In the genomic region with DNA sequence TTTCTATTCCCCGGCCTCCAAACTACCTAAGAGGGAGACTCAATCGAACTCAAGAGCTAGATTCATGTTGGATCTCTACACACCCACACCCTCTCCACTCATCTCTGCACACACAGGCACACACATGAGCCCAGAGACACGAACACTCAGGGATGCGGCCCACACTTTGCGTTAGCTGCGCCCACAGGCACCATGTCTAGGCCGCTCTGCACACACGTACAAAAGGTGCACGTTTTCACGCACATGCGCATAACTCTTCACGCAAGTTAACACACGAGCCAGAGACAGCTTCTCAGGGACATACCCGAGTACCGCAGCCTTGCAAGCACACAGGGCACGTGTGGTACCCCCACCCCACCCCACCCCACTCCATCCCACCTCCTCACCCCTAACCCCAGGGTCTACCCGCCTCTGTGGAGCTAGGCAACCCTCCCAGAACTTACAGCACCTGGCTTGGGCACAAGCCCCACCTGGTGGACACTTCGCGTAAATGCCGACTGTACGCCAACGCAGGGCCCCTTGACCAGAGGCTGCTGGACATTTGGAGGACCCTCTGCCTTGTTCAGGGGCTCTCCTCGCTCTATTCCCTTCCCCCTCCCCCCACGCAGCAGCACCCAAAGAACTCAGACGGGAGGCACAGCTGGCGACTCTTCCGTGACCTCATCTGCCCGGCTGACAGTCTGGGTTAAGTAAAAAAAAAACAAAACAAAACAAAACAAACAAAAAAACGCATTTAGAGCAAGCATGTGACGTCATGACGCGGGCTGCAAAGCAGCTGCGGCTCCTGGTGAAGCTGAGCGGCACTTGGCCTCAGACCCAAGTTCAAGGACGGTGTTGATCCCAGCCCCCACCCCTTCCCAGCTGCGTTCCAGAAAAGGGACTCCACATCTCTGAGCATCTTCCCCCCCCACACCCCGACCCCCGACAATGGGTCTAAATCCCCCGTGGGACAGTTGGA, we compare ENCODE assay signal across 8 mouse cellular contexts. TPM values are rescaled to one million over a fixed set of nuclear protein-coding genes. Genes with fewer than 3 reads are reported as not detected.
A peak's percentile ranks its signal among the peaks of the same experiment; 100 is the strongest.
DNase-seq lines count a peak whose midpoint lies in the region; ATAC-seq and TF ChIP-seq lines count a peak whose summit lies in the region.
"Had no signal": no experiment of that assay in that cellular context is flagged by ENCODE, and none has a peak within 500 bp of the region (broad histone marks: within the 10 kb centered on the region; RNA-seq: fewer than 3 reads in every experiment).

No protein-coding gene starts in this region.

- 25% methylated on average over 39 of the region's 39 CpGs for WGBS in embryonic facial prominence, embryonic 13.5 days
- 23% methylated on average over 39 of the region's 39 CpGs for WGBS in heart, embryonic 15.5 days

- H3K9me3 ChIP-seq in ES-E14 (ENCODE audit: control insufficient read depth, insufficient read depth, low read depth, low read length): no peaks in the 10 kb centered on the region
- H3K9me3 ChIP-seq in embryonic facial prominence, embryonic 13.5 days: 0 out of 2 replicates have a peak, but pooled peaks cover 2% of the 10 kb centered on the region
- H3K9me3 ChIP-seq in heart, embryonic 15.5 days (replicated peaks): no peaks in the 10 kb centered on the region

- DNase-seq in ES-E14 (ENCODE audit: low read depth, low spot score): no peak
- DNase-seq in adrenal gland, postnatal 14 days: peak; percentile 78
- DNase-seq in kidney, postnatal 25 days: peak; percentile 66 to 75
- DNase-seq in spleen, postnatal 4 days (ENCODE audit: low spot score in 2 of 2): peak; percentile 23 to 72

- peak overlapping the region; percentile 2 to 52; a peak in 3 of 4 replicates for H3K4me3 ChIP-seq in ES-E14 (ENCODE audit: insufficient read depth in 1 of 2, low read depth in 1 of 2, low read length in 2 of 2, poor library complexity in 1 of 2, severe bottlenecking in 1 of 2)
- peak overlapping the region; percentile 27 for H3K4me3 ChIP-seq in embryonic facial prominence, embryonic 13.5 days
- H3K4me3 ChIP-seq in heart, embryonic 15.5 days: peak overlapping the region; percentile 35

- in situ Hi-C loops in ES-E14 (cut with MboI; ENCODE audit: low sequenced_read_pairs in 2 of 2, unreplicated experiment in 2 of 2): loop anchor here in 1 of 2 experiments (10.0 kb wide), 2 partner anchors 115 to 195 kb away; no protein-coding TSS in a partner anchor

- no peaks in the 10 kb centered on the region for H3K36me3 ChIP-seq in ES-E14 (ENCODE audit: control insufficient read depth, insufficient read depth, low read length, poor library complexity, severe bottlenecking)
- no peaks in the 10 kb centered on the region for H3K36me3 ChIP-seq in embryonic facial prominence, embryonic 13.5 days
- no peaks in the 10 kb centered on the region for H3K36me3 ChIP-seq in heart, embryonic 15.5 days

- H3K27ac ChIP-seq in ES-E14 (ENCODE audit: insufficient read depth, low read depth, low read length, poor library complexity, severe bottlenecking): no peak overlapping the region
- H3K27ac ChIP-seq in embryonic facial prominence, embryonic 13.5 days: no peak overlapping the region
- no peak overlapping the region for H3K27ac ChIP-seq in heart, embryonic 15.5 days
- H3K27ac ChIP-seq: macrophage had no signal

- peaks cover 8% of the 10 kb centered on the region; the same call in 1 of the 2 replicates for H3K27me3 ChIP-seq in embryonic facial prominence, embryonic 13.5 days
- no peaks in the 10 kb centered on the region for H3K27me3 ChIP-seq in heart, embryonic 15.5 days

- no peak for ATAC-seq in embryonic facial prominence, embryonic 13.5 days (ENCODE audit: insufficient number of reproducible peaks, insufficient read depth, low FRiP score, low TSS enrichment, low read depth)
- ATAC-seq in heart, embryonic 15.5 days (replicated peaks; ENCODE audit: insufficient number of reproducible peaks, insufficient read depth, low FRiP score, low read depth): peak; percentile 38; the same call in 1 of the 2 replicates
- peak; percentile 63 for ATAC-seq in megakaryocyte progenitor cell, adult 5-6 weeks (replicated peaks; ENCODE audit: poor library complexity)

- H3K4me2 ChIP-seq in embryonic facial prominence, embryonic 13.5 days: peak overlapping the region; percentile 64
- H3K4me2 ChIP-seq in heart, embryonic 15.5 days: peak overlapping the region; percentile 66

- peaks cover 8 to 31% of the 10 kb centered on the region in 2 experiments for H3K4me1 ChIP-seq in ES-E14 (ENCODE audit: control insufficient read depth in 2 of 2, insufficient read depth in 2 of 2, low read length in 2 of 2, poor library complexity in 1 of 2)
- peaks cover 23% of the 10 kb centered on the region for H3K4me1 ChIP-seq in embryonic facial prominence, embryonic 13.5 days
- H3K4me1 ChIP-seq in heart, embryonic 15.5 days (replicated peaks): peaks cover 32% of the 10 kb centered on the region

- H3K9ac ChIP-seq in ES-E14 (ENCODE audit: insufficient read depth, low read depth, low read length, poor library complexity, severe bottlenecking): peak overlapping the region; percentile 4; the same call in 1 of the 2 replicates
- peak overlapping the region; percentile 55; the same call in 1 of the 2 replicates for H3K9ac ChIP-seq in embryonic facial prominence, embryonic 13.5 days
- peak overlapping the region; percentile 20 for H3K9ac ChIP-seq in heart, embryonic 15.5 days

TF ChIP-seq in ES-E14, 5 proteins besides CTCF, POLR2A, EP300 and RAD21:
- TF ChIP-seq ZC3H11A (IDR thresholded peaks at IDR 0.05; ENCODE audit: borderline replicate concordance, low read depth, low read length): no peak
- no peak for TF ChIP-seq MAFK (IDR thresholded peaks at IDR 0.05; ENCODE audit: insufficient read depth, low read depth, low read length)
- no peak for TF ChIP-seq ZNF384 (IDR thresholded peaks at IDR 0.05; ENCODE audit: low read depth, low read length)
- TF ChIP-seq CHD2 (IDR thresholded peaks at IDR 0.05; ENCODE audit: low read depth, low read length): no peak
- no peak for TF ChIP-seq HCFC1 (IDR thresholded peaks at IDR 0.05; ENCODE audit: borderline replicate concordance, insufficient read depth, low read length)

RNA-seq across cellular contexts. Expression of a gene that starts 9.4 kb away (rescaled TPM):
- 1.8 and 2.9 TPM in 2 replicates for total RNA-seq in ES-E14 (2012; rRNA removed)
- total RNA-seq in adrenal gland, postnatal 14 days (2021): 16.6 and 17.7 TPM in 2 replicates
- polyA plus RNA-seq in embryonic facial prominence, embryonic 13.5 days (2015; fragmentation: Nextera tagmentation; extraction: Ambion mirVana): 4.0 and 4.8 TPM in 2 replicates
- polyA plus RNA-seq in heart, embryonic 15.5 days (2015; fragmentation: Nextera tagmentation; extraction: Ambion mirVana): 3.9 and 4.1 TPM in 2 replicates
- total RNA-seq in megakaryocyte progenitor cell, adult 5-6 weeks (2015): 0.07 and 0.76 TPM in 2 replicates
- total RNA-seq in megakaryocyte progenitor cell, adult 5-6 weeks (2017): 1.1 TPM in 1 of 2 replicates, not detected in the other
- polyA plus RNA-seq: macrophage had no signal

RNA-seq across cellular contexts. Expression of a gene that starts 41.4 kb away (rescaled TPM):
- total RNA-seq in ES-E14 (2012; rRNA removed): 0.89 TPM in 1 of 2 replicates, not detected in the other
- not detected in 2 replicates for total RNA-seq in adrenal gland, postnatal 14 days (2021)
- 31.8 TPM in 1 of 2 replicates, not detected in the other for polyA plus RNA-seq in embryonic facial prominence, embryonic 13.5 days (2015; fragmentation: Nextera tagmentation; extraction: Ambion mirVana)
- 7,334 and 9,932 TPM in 2 replicates for polyA plus RNA-seq in heart, embryonic 15.5 days (2015; fragmentation: Nextera tagmentation; extraction: Ambion mirVana)
- total RNA-seq in megakaryocyte progenitor cell, adult 5-6 weeks (2015): not detected in 2 replicates
- not detected in 2 replicates for total RNA-seq in megakaryocyte progenitor cell, adult 5-6 weeks (2017)
- polyA plus RNA-seq: macrophage had no signal

Comparison
In these comparisons a context has a peak if more than half of its experiments do, and no peak if none do; other contexts are left out.
1. H3K9ac ChIP-seq: peak in every context shown above with its lines; median percentile 55 in embryonic facial prominence, embryonic 13.5 days; 20 in heart, embryonic 15.5 days; 4 in ES-E14.